8 mouse cellular contexts compared by ENCODE assay signal in genomic region chr2:72021845-72022244, GRCm38 (mm10). TPM values are rescaled to one million over a fixed set of nuclear protein-coding genes. Genes with fewer than 3 reads are reported as not detected.
DNase-seq lines count a peak whose midpoint lies in the region; ATAC-seq and TF ChIP-seq lines count a peak whose summit lies in the region.

No protein-coding gene starts in this region.

- no peak for TF ChIP-seq CTCF in lung, adult 2 months (IDR thresholded peaks at IDR 0.05; ENCODE audit: insufficient read depth, low read length)
- peak; percentile 11; the same call in 1 of the 2 replicates for TF ChIP-seq CTCF in brain, embryonic 14.5 days (IDR thresholded peaks at IDR 0.05; ENCODE audit: borderline replicate concordance, extremely low read depth, insufficient read depth, insufficient read length)

- no peak overlapping the region for H3K4me3 ChIP-seq in heart, embryonic 11.5 days (ENCODE audit: low read depth, low read length)
- no peak overlapping the region for H3K4me3 ChIP-seq in lung, adult 2 months (replicated peaks; ENCODE audit: extremely low read depth, low read depth, low read length)

- WGBS in heart, embryonic 11.5 days (ENCODE audit: insufficient replicate concordance): 72% methylated on average over 3 of the region's 3 CpGs
- WGBS in lung, adult 2 months: 72% methylated on average over 3 of the region's 3 CpGs

- H3K27ac ChIP-seq in heart, embryonic 11.5 days (ENCODE audit: low read depth, low read length): no peak overlapping the region

- DNase-seq in heart, adult 18-20 months: peak; percentile 9 to 39
- peak; percentile 23 for DNase-seq in lung, postnatal 14 days
- DNase-seq in lung, adult 2 months: no peak
- peak; percentile 82 for DNase-seq in brain, embryonic 14.5 days (ENCODE audit: low read depth)
- DNase-seq in layer of hippocampus, postnatal 10 days (ENCODE audit: low spot score in 2 of 2): peak; percentile 57 to 70
- no peak for DNase-seq in right cerebral cortex, postnatal 14 days

- H3K27me3 ChIP-seq in heart, embryonic 11.5 days (ENCODE audit: control insufficient read depth, insufficient read depth, low read length): no peaks in the 10 kb centered on the region

- no peaks in the 10 kb centered on the region for H3K4me1 ChIP-seq in heart, embryonic 11.5 days (ENCODE audit: control insufficient read depth, insufficient read depth, low read length)
- no peaks in the 10 kb centered on the region for H3K4me1 ChIP-seq in lung, adult 2 months (ENCODE audit: control insufficient read depth, insufficient read depth, low read length)

- H3K4me2 ChIP-seq in heart, embryonic 11.5 days: no peak overlapping the region

- no peaks in the 10 kb centered on the region for H3K36me3 ChIP-seq in heart, embryonic 11.5 days (ENCODE audit: control insufficient read depth, insufficient read depth, low read length)

- no peak for TF ChIP-seq POLR2A in lung, adult 2 months (IDR thresholded peaks at IDR 0.05; ENCODE audit: borderline replicate concordance, extremely low read depth, low read depth, low read length)
- TF ChIP-seq POLR2A in brain, embryonic 14.5 days (IDR thresholded peaks at IDR 0.05; ENCODE audit: borderline replicate concordance, extremely low read depth, insufficient read depth, insufficient read length, poor library complexity, severe bottlenecking): no peak

- no peak overlapping the region for H3K9ac ChIP-seq in heart, embryonic 11.5 days (ENCODE audit: low read depth, low read length)

- ATAC-seq in heart, embryonic 11.5 days (replicated peaks; ENCODE audit: insufficient number of reproducible peaks, low FRiP score, low TSS enrichment): no peak
- no peak for ATAC-seq in CD4-positive, CD25-positive, alpha-beta regulatory T cell, adult 4 months

- no peaks in the 10 kb centered on the region for H3K9me3 ChIP-seq in heart, embryonic 11.5 days (replicated peaks; ENCODE audit: control insufficient read depth, low read length)

RNA-seq across cellular contexts. Expression of gene Rapgef4, which starts 40.8 kb away (rescaled TPM):
- 10 to 100 TPM; 26.4 to 29.1 TPM for total RNA-seq in heart, adult 18-20 months (2021)
- polyA plus RNA-seq in heart, embryonic 11.5 days (2014; fragmentation: Nextera tagmentation; extraction: Ambion mirVana): 2.6 and 4.0 TPM in 2 replicates
- 6.4 and 11.4 TPM in 2 replicates for polyA plus RNA-seq in lung, adult 2 months (2012; rRNA removed)
- polyA plus RNA-seq in brain, embryonic 14.5 days (2012; rRNA removed): 16.2 and 20.4 TPM in 2 replicates
- total RNA-seq in layer of hippocampus, postnatal 10 days (2021): 100 to 1,000 TPM; 152 to 156 TPM
- 1 to 10 TPM; 4.0 to 8.2 TPM for polyA plus RNA-seq in CD4-positive, CD25-positive, alpha-beta regulatory T cell, adult 4 months (2017; shearing (Covaris generic))

Comparison
In these comparisons a context has a peak if more than half of its experiments do, and no peak if none do; other contexts are left out.
1. DNase-seq: peak in heart, adult 18-20 months (2 of 2), lung, postnatal 14 days (single experiment), brain, embryonic 14.5 days (single experiment) and layer of hippocampus, postnatal 10 days (2 of 2); none in lung, adult 2 months (single experiment) and right cerebral cortex, postnatal 14 days (single experiment).